Mouse (Mus musculus) liver, embryonic 14.5 days (tissue): Measurements from ENCODE around the gene Krtap5-4. TPM values are rescaled to one million over a fixed set of nuclear protein-coding genes. Genes with fewer than 3 reads are reported as not detected.

Experiments
- ATAC-seq: fragments of 200-750 bp; cut with Nextera tagmentation; 2 replicates; pipeline ENCODE4 v1.8.0; 2017; ENCODE audit warnings: moderate number of reproducible peaks, mild to moderate bottlenecking, moderate library complexity; ENCODE audit not compliant: insufficient read depth
- DNase-seq, 3 experiments: peaks; one replicate each; pipeline ENCODE4 v3.0.0-alpha.2; 2012 to 2013; ENCODE audit warnings: low read depth in 3 of 3, low spot score in 3 of 3
- H3K27ac ChIP-seq: fragments of 300-500 bp; sonication (generic); 2 replicates; pipeline ENCODE4 v1.5.1; 2014; ENCODE audit warnings: moderate library complexity, mild to moderate bottlenecking, control low read depth, inconsistent platforms
- H3K27me3 ChIP-seq: fragments of 300-500 bp; sonication (generic); 2 replicates; pipeline ENCODE4 v1.6.1; 2014; ENCODE audit warnings: mild to moderate bottlenecking, low read length, moderate library complexity; ENCODE audit not compliant: control insufficient read depth, insufficient read depth
- H3K36me3 ChIP-seq: fragments of 300-500 bp; sonication (generic); replicated peaks from 2 replicates; pipeline ENCODE4 v1.6.1; 2014; ENCODE audit warnings: low read depth; ENCODE audit not compliant: control insufficient read depth, insufficient read depth
- H3K4me1 ChIP-seq, 2 experiments: fragments of 200-500 bp in 1 of 2; fragments of 300-500 bp in 1 of 2; sonication (generic) in 1 of 2; replicated peaks; 2 replicates each; pipeline ENCODE4 v1.6.1; 2012 to 2014; ENCODE audit warnings: antibody characterized with exemption in 1 of 2, inconsistent platforms in 1 of 2, low read length in 1 of 2; ENCODE audit not compliant: control insufficient read depth in 2 of 2, insufficient read depth in 2 of 2
- H3K4me2 ChIP-seq: fragments of 300-500 bp; sonication (generic); 2 replicates; pipeline ENCODE4 v1.6.1; 2014; ENCODE audit warnings: low read depth, mild to moderate bottlenecking, control low read depth, moderate library complexity
- H3K4me3 ChIP-seq, 2 experiments: fragments of 200-500 bp in 1 of 2; fragments of 300-500 bp in 1 of 2; sonication (generic) in 1 of 2; 2 replicates each; pipeline ENCODE4 v1.5.1; 2012 to 2014; ENCODE audit warnings: low read depth in 2 of 2, low read length in 2 of 2, mild to moderate bottlenecking in 2 of 2, control low read depth in 1 of 2, inconsistent platforms in 1 of 2, moderate library complexity in 1 of 2; ENCODE audit not compliant: insufficient read depth in 1 of 2
- H3K9ac ChIP-seq: fragments of 300-500 bp; sonication (generic); replicated peaks from 2 replicates; pipeline ENCODE4 v1.6.1; 2014; ENCODE audit warnings: mild to moderate bottlenecking, control low read depth, moderate library complexity
- H3K9me3 ChIP-seq: fragments of 300-500 bp; sonication (generic); 2 replicates; pipeline ENCODE4 v1.6.1; 2016; ENCODE audit warnings: low read length, mixed read lengths; ENCODE audit not compliant: control insufficient read depth
- CTCF ChIP-seq: IDR thresholded peaks from 2 replicates; pipeline ENCODE4 v1.5.1; 2016; ENCODE audit warnings: antibody characterized with exemption, low read depth, control low read depth
- EP300 ChIP-seq: IDR thresholded peaks from 2 replicates; pipeline ENCODE4 v1.6.1; 2016; ENCODE audit warnings: antibody characterized with exemption, low read depth
- WGBS: fragments of 180-500 bp; shearing (Covaris S2); extraction: QIAGEN DNeasy Blood & Tissue Kit; methylation state at CpG from one replicate; pipeline ENCODE4 v1.1.7; 2014; ENCODE audit not compliant: insufficient replicate concordance; 5-methylcytosine and 5-hydroxymethylcytosine counted together
- polyA plus RNA-seq, 2 experiments: library from polyadenylated mRNA; depleted of rRNA in 1 of 2; stranded (reverse) in 1 of 2; unstranded in 1 of 2; fragments of >200 nt; fragmentation: Nextera tagmentation in 1 of 2; extraction: Ambion mirVana in 1 of 2; gene quantifications; 2 replicates each; pipeline versions ENCODE4 v1.2.1 to v1.2.3; 2012 to 2014

Krtap5-4 gene
- polyA plus RNA-seq, 2 experiments = not detected

GRCm38 (mm10) chr7:142322641-142323040, 19.3 kb downstream of the Krtap5-4 start:
- TF ChIP-seq CTCF = no peak
- no peak for TF ChIP-seq EP300
- 71% methylated on average over 6 of the region's 6 CpGs for WGBS
- H3K9me3 ChIP-seq = no peaks in the 10 kb centered on the region
- no peaks in the 10 kb centered on the region for H3K36me3 ChIP-seq
- DNase-seq (no peak), ATAC-seq (no peak)
- no peak overlapping the region for H3K9ac ChIP-seq
- no peak overlapping the region for H3K27ac ChIP-seq
- H3K4me1 ChIP-seq = peaks cover 0 to 2% of the 10 kb centered on the region in 2 experiments; a peak in 1 of 4 replicates
- H3K4me3 ChIP-seq = no peak overlapping the region
- no peak overlapping the region for H3K4me2 ChIP-seq
- no peaks in the 10 kb centered on the region for H3K27me3 ChIP-seq

DNA sequence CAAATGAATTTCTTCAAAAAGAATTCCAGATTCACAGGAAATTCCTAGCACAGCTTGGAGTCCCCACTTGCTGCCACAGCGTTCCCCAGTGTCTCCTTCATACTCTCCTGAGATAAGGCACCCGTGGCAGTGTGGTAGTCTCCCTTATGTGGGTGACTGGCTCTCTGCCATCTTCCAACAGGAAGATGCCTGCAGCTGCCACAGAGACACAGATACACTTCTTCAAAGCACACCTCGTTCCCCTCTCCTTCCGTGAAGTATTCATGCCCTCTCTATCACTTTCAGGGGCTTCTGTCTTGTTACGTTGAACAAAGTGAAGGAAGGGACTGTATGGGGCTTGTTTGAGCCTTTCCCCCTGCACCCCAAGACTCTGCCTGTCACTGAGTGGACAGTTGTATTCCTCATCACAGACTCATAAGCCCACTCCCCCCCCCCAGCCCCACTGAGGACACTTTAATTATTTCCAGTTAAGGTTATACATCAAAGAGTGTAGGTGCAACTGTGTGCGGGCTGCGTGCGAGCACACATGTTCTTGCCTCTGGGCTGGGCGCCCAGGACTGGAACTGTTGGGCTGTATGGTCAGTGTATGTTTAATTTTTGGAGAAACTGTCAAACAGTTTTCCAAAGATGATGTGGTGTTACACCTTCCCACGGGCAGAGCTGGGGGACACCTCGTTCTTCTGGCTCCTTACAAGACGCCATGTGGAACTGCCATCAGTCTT, 20.2 kb downstream of the Krtap5-4 start:
- no peak overlapping the region for H3K9ac ChIP-seq
- H3K4me3 ChIP-seq = no peak overlapping the region
- no peaks in the 10 kb centered on the region for H3K9me3 ChIP-seq
- no peak for ATAC-seq
- H3K4me2 ChIP-seq = no peak overlapping the region
- no peaks in the 10 kb centered on the region for H3K27me3 ChIP-seq
- DNase-seq = no peak
- H3K27ac ChIP-seq = no peak overlapping the region
- no peak for TF ChIP-seq CTCF
- no peak for TF ChIP-seq EP300
- H3K4me1 ChIP-seq = no peaks in the 10 kb centered on the region; a peak in 1 of 4 replicates
- no peaks in the 10 kb centered on the region for H3K36me3 ChIP-seq
- WGBS = 74% methylated on average over 12 of the region's 12 CpGs

- Histone ChIP-seq H3K9ac (no peak overlapping the region), H3K4me1 (peaks cover 7 to 10% of the 10 kb centered on the region in 2 experiments), H3K36me3 (no peaks in the 10 kb centered on the region), H3K4me2 (no peak overlapping the region), H3K27me3 (no peaks in the 10 kb centered on the region), H3K27ac (no peak overlapping the region), H3K4me3 (no peak overlapping the region), H3K9me3 (no peaks in the 10 kb centered on the region)
- ATAC-seq (no peak), DNase-seq (no peak)
- WGBS = 41% methylated on average over 9 of the region's 9 CpGs
- TF ChIP-seq EP300 (no peak), CTCF (no peak)
Measured at GRCm38 (mm10) chr7:142326714-142327445, 23.5 kb downstream of the Krtap5-4 start.

- whole genome bisulfite sequencing = 64% methylated on average over 3 of the region's 3 CpGs
- H3K27ac ChIP-seq = no peak overlapping the region
- ATAC-seq = no peak
Measured at GRCm38 (mm10) chr7:142328507-142328906, 25.2 kb downstream of the Krtap5-4 start.

DNA sequence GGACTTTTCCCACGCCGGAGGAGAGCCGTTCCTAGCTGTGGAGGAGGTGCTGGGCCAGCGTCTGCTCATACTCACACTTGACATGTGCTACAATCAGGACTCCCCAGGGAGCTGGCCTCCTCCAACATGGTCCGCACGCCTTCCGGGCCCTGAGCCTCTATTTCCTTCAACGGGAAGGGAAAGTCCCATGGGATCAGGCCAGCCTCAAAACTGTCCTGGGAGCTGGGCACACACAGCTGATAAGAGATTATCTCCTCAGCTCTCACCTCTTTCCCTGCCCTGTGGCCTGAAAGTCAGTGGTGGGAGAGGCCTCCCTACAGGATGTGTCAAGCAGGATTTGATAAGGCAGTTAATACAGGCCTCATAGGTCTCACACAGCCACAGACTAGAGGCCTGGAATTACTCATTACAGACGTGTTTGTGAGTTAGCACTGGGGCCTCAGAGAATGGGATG, 26.9 kb downstream of the Krtap5-4 start:
- no peak for DNase-seq

More at GRCm38 (mm10) chr7:142328507-142328906, 25.2 kb downstream of the Krtap5-4 start:
- TF ChIP-seq EP300 (no peak), CTCF (no peak)
- no peaks in the 10 kb centered on the region for H3K9me3 ChIP-seq
- no peak for DNase-seq
- no peaks in the 10 kb centered on the region for H3K36me3 ChIP-seq
- no peak overlapping the region for H3K4me2 ChIP-seq
- H3K9ac ChIP-seq = no peak overlapping the region
- H3K27me3 ChIP-seq = no peaks in the 10 kb centered on the region
- H3K4me3 ChIP-seq = no peak overlapping the region
- peaks cover 7 to 10% of the 10 kb centered on the region in 2 experiments for H3K4me1 ChIP-seq

More for the DNA sequence above, 26.9 kb downstream of the Krtap5-4 start:
- Histone ChIP-seq H3K27ac (no peak overlapping the region), H3K27me3 (no peaks in the 10 kb centered on the region), H3K4me2 (no peak overlapping the region), H3K4me1 (peaks cover 12 to 18% of the 10 kb centered on the region in 2 experiments), H3K36me3 (no peaks in the 10 kb centered on the region), H3K9ac (no peak overlapping the region), H3K4me3 (no peak overlapping the region), H3K9me3 (no peaks in the 10 kb centered on the region)
- TF ChIP-seq CTCF (no peak), EP300 (peak; percentile 39)
- 44% methylated on average over 9 of the region's 9 CpGs for WGBS
- peak; percentile 69 for ATAC-seq
